Mouse (Mus musculus) small intestine, adult 2 months (tissue): ENCODE data around the gene Rnf151.

Source experiments
- CTCF ChIP-seq: fragments of 200-500 bp; IDR thresholded peaks from 2 replicates; pipeline ENCODE4 v1.5.1; 2012; ENCODE audit warnings: low read depth, mild to moderate bottlenecking, control low read depth, inconsistent platforms, low read length, moderate library complexity, mixed read lengths; ENCODE audit not compliant: insufficient replicate concordance, insufficient read length; ENCODE audit errors: extremely low read depth
- POLR2A ChIP-seq: fragments of 200-500 bp; IDR thresholded peaks from 2 replicates; pipeline ENCODE4 v1.6.1; 2012; ENCODE audit warnings: low read depth, mild to moderate bottlenecking, control low read depth, inconsistent platforms, low read length, moderate library complexity

DNA sequence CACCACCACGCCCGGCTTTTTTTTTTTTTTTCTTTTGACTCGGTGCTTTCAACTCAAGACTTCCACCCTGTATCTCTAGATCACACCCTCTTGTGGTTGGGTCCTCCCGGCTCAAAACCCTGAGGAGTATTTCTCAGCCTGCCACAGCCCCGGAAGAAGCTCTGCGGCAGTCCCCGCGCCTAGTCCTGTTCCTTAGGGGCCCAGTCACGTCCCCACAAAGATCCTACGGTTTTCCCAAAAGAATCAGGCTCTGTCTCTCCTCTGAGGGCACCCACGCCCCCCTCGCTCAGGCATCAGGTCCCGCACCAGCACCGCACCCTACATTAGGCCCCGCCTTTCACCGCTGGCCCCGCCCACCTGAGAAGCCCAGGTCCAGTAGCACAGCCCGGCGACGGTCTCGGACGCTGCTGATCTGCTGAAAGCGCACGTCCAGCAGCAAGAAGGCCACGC lies 30.7 kb downstream of the Rnf151 start:
- TF ChIP-seq POLR2A (no peak), CTCF (no peak)
